Mouse (Mus musculus) intestine, embryonic 14.5 days (tissue): Measurements from ENCODE around the gene Gm8279. TPM values are rescaled to one million over a fixed set of nuclear protein-coding genes. Genes with fewer than 3 reads are reported as not detected.
"Not testable (repeated sequence)": the region's sequence is repeated elsewhere in the genome, so short reads cannot be mapped to it uniquely, and the experiment has no call there.

Experiments
- ATAC-seq: fragments of 200-750 bp; cut with Nextera tagmentation; replicated peaks from 2 replicates; pipeline ENCODE4 v1.8.0; 2017; ENCODE audit warnings: low read depth, moderate number of reproducible peaks, moderate TSS enrichment, moderate library complexity; ENCODE audit not compliant: low FRiP score, low TSS enrichment
- DNase-seq: peaks from one replicate; pipeline ENCODE4 v3.0.0-alpha.2; 2018; ENCODE audit warnings: low spot score
- H3K27ac ChIP-seq: fragments of 300-500 bp; sonication (generic); 2 replicates; pipeline ENCODE4 v1.5.1; 2014; ENCODE audit warnings: low read depth, mild to moderate bottlenecking, control low read depth
- H3K27me3 ChIP-seq: fragments of 300-500 bp; sonication (generic); replicated peaks from 2 replicates; pipeline ENCODE4 v1.6.1; 2014; ENCODE audit warnings: low read length, control low read depth; ENCODE audit not compliant: control insufficient read depth, insufficient read depth
- H3K36me3 ChIP-seq: fragments of 300-500 bp; sonication (generic); 2 replicates; pipeline ENCODE4 v1.6.1; 2014; ENCODE audit warnings: low read length, control low read depth; ENCODE audit not compliant: control insufficient read depth, insufficient read depth
- H3K4me1 ChIP-seq: fragments of 300-500 bp; sonication (generic); replicated peaks from 2 replicates; pipeline ENCODE4 v1.6.1; 2014; ENCODE audit warnings: low read length, control low read depth, mixed read lengths; ENCODE audit not compliant: control insufficient read depth, insufficient read depth
- H3K4me2 ChIP-seq: fragments of 300-500 bp; sonication (generic); 2 replicates; pipeline ENCODE4 v1.6.1; 2014; ENCODE audit warnings: low read length
- H3K4me3 ChIP-seq: fragments of 300-500 bp; sonication (generic); 2 replicates; pipeline ENCODE4 v1.5.1; 2014; ENCODE audit warnings: low read depth, low read length, control low read depth, mixed read lengths
- H3K9ac ChIP-seq: fragments of 300-500 bp; sonication (generic); 2 replicates; pipeline ENCODE4 v1.6.1; 2014; ENCODE audit warnings: mild to moderate bottlenecking, low read length
- H3K9me3 ChIP-seq: fragments of 300-500 bp; sonication (generic); 2 replicates; pipeline ENCODE4 v1.6.1; 2016; ENCODE audit warnings: low read length, control low read depth; ENCODE audit not compliant: control insufficient read depth
- WGBS: fragments of 180-500 bp; shearing (Covaris S2); extraction: QIAGEN DNeasy Blood & Tissue Kit; methylation state at CpG from one replicate; pipeline ENCODE4 v1.1.7; 2014; 5-methylcytosine and 5-hydroxymethylcytosine counted together
- polyA plus RNA-seq: library from polyadenylated mRNA; unstranded; fragments of >200 nt; fragmentation: Nextera tagmentation; extraction: Ambion mirVana; gene quantifications from 2 replicates; pipeline ENCODE4 v1.2.1, GENCODE M21; 2014

Gm8279 gene
- not detected in 2 replicates for polyA plus RNA-seq

DNA sequence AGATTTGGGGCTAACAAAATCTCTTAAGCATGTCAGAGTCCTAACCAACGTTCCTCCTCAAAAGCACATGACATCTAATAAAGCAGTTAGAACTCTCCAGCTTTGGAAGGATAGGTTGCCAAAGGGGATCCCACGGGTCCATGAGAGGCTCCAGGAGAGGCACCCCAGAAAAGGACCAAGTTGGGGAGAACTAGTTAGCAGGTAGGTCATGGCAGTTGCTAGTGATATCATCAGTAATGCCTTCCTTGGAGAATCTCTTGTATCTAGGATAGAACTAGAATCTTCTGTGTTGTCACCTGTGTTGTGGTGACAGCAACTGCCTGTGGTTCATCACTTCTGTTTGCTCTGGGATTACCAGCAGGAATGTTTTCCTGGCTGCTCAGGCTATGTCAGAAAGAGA lies at the start of gene Gm8279:
Gene Gm8279, plus strand, starts transcription at position 301 of the 400 bp plus-strand sequence.
- H3K4me2 ChIP-seq, H3K4me1 ChIP-seq, H3K4me3 ChIP-seq, ATAC-seq, H3K9ac ChIP-seq, H3K36me3 ChIP-seq, H3K9me3 ChIP-seq, DNase-seq, H3K27me3 ChIP-seq, H3K27ac ChIP-seq: not testable (repeated sequence)
- WGBS = 75% methylated on average over 1 of the region's 2 CpGs

DNA sequence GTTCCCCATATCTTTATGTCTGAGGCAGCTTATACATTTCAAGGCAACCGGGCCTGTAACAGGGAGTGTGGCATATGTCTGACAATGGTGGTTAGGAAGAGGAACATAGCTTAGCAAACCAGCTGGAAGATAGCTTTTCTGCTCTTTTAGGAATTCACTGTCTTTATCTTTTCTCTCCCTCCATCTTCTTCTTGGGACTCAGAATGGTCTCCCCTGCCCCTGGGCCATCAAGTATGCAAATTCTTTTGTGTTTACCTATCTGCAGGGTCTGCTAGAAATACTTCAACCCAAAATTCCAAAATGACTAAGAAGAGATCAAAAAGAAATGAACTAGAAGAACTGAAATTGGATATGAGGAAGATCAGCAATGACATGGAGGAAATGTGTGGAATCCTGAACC lies 32.9 kb downstream of the Gm8279 start, which contains the start of gene Gm3317:
Gene Gm3317, plus strand, starts transcription at position 301 of the 400 bp plus-strand sequence.
- no CpG with 5 or more reads among the region's 1 CpGs for WGBS
- H3K9ac ChIP-seq, ATAC-seq: not testable (repeated sequence)

DNA sequence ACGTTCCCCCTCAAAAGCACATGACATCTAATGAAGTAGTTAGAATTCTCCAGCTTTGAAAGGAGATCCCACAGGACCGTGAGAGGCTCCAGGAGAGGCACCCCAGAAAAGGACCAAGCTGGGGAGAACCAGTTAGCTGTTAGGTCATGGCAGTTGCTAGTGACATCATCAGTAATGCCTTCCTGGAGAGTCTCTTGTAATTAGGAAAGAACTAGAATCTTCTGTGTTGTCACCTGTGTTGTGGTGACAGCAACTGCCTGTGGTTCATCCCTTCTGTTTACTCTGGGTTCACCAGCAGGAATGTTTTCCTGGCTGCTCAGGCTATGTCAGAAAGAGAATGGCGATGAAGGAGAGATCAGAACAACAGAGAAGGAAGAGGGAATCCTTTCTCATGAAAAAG lies 54.2 kb downstream of the Gm8279 start, which contains the start of gene Gm8271:
Gene Gm8271, plus strand, starts transcription at position 301 of the 400 bp plus-strand sequence.
- H3K9ac ChIP-seq, H3K9me3 ChIP-seq, DNase-seq, H3K4me2 ChIP-seq, H3K27ac ChIP-seq, H3K27me3 ChIP-seq, H3K4me1 ChIP-seq, H3K36me3 ChIP-seq, ATAC-seq, H3K4me3 ChIP-seq: not testable (repeated sequence)
- no CpG with 5 or more reads among the region's 3 CpGs for WGBS

More for the DNA sequence above, 32.9 kb downstream of the Gm8279 start, which contains the start of gene Gm3317:
- not testable (repeated sequence) for H3K27ac ChIP-seq, H3K27me3 ChIP-seq, DNase-seq, H3K4me1 ChIP-seq, H3K36me3 ChIP-seq, H3K4me2 ChIP-seq, H3K9me3 ChIP-seq, H3K4me3 ChIP-seq

Other genes with a start within 250 kb of the Gm8279 start
- not detected in 2 replicates for gene Gm3278, start 239.1 kb upstream of the Gm8279 start, polyA plus RNA-seq
- gene Gm8297, start 147.6 kb upstream of the Gm8279 start, polyA plus RNA-seq = not detected in 2 replicates
- not detected in 2 replicates for gene Gm3298, start 115.6 kb upstream of the Gm8279 start, polyA plus RNA-seq
- not detected in 2 replicates for gene 4930555G01Rik, start 80.9 kb upstream of the Gm8279 start, polyA plus RNA-seq
- gene Gm8281, start 60.5 kb upstream of the Gm8279 start, polyA plus RNA-seq = 1.3 and 1.5 TPM in 2 replicates
- gene Gm3317, start 33.0 kb downstream of the Gm8279 start, polyA plus RNA-seq = not detected in 2 replicates
- gene Gm8271, start 54.3 kb downstream of the Gm8279 start, polyA plus RNA-seq = not detected in 2 replicates
- not detected in 2 replicates for gene Gm3526, start 129.1 kb downstream of the Gm8279 start, polyA plus RNA-seq
- gene Gm3542, start 203.4 kb downstream of the Gm8279 start, polyA plus RNA-seq = not detected in 2 replicates